Mouse (Mus musculus) kidney, postnatal 25 days (tissue): ENCODE measurements around the gene Gm428.
"Not testable (repeated sequence)": the region's sequence is repeated elsewhere in the genome, so short reads cannot be mapped to it uniquely, and the experiment has no call there.

ENCODE experiments used
- DNase-seq, 2 experiments: peaks; one replicate each; pipeline ENCODE4 v3.0.0; 2021; ENCODE audit warnings: mixed read lengths in 2 of 2

The Gm428 gene

GRCm38 (mm10) chr4:73683216-73683615 is at the start of gene Gm428:
TSS of gene Gm428 (plus strand) at chr4:73683516.
- not testable (repeated sequence) for DNase-seq

GRCm38 (mm10) chr4:73637821-73638220 is 45.5 kb upstream of the Gm428 start, which contains the start of gene Gm11236:
TSS of gene Gm11236 (plus strand) at chr4:73638121.
- not testable (repeated sequence) for DNase-seq

GRCm38 (mm10) chr4:73661864-73662263 is 21.5 kb upstream of the Gm428 start:
- not testable (repeated sequence) for DNase-seq

- DNase-seq: not testable (repeated sequence)
Measured at GRCm38 (mm10) chr4:73668054-73668453, 15.3 kb upstream of the Gm428 start, which contains the start of gene Gm11239. TSS of gene Gm11239 (plus strand) at chr4:73668354.

GRCm38 (mm10) chr4:73718761-73719160 is 35.4 kb downstream of the Gm428 start:
- no peak for DNase-seq

- DNase-seq: no peak
Measured at GRCm38 (mm10) chr4:73719819-73720218, 36.5 kb downstream of the Gm428 start.
